ENCODE assay signal across 29 mouse cellular contexts in genomic region chr8:90965467-90966170, GRCm38 (mm10).
DNase-seq lines count a peak whose midpoint lies in the region; ATAC-seq and TF ChIP-seq lines count a peak whose summit lies in the region.
"Had no signal": no experiment of that assay in that cellular context is flagged by ENCODE, and none has a peak within 500 bp of the region (broad histone marks: within the 10 kb centered on the region; RNA-seq: fewer than 3 reads in every experiment).

No protein-coding gene starts in this region.

- H3K9ac ChIP-seq in liver, embryonic 15.5 days: no peak overlapping the region
- H3K9ac ChIP-seq: embryonic facial prominence, embryonic 13.5 days; forebrain, embryonic 15.5 days; heart, embryonic 15.5 days; hindbrain, embryonic 14.5 days; limb, embryonic 15.5 days; stomach, embryonic 15.5 days had no signal

- DNase-seq in liver: no peak
- DNase-seq in kidney, adult 11 months: no peak
- no peak for DNase-seq in adrenal gland, adult 2 months
- no peak for DNase-seq in urinary bladder, postnatal 4 days (ENCODE audit: low spot score in 2 of 2)
- DNase-seq: adrenal gland, postnatal 10 days; cerebellum, adult 11 months; cerebellum, adult 9-11 months; gastrocnemius, postnatal 10 days; heart, adult 11 months; heart, postnatal 36 days; kidney, adult 18-20 months; kidney, postnatal 36 days; lung, postnatal 36 days; retina, postnatal 1 day; right cerebral cortex, postnatal 14 days had no signal

- no peak overlapping the region for H3K4me2 ChIP-seq in liver, embryonic 15.5 days
- H3K4me2 ChIP-seq: embryonic facial prominence, embryonic 13.5 days; forebrain, embryonic 15.5 days; heart, embryonic 15.5 days; hindbrain, embryonic 14.5 days; limb, embryonic 15.5 days; stomach, embryonic 15.5 days had no signal

- H3K4me3 ChIP-seq in liver, embryonic 15.5 days (replicated peaks): no peak overlapping the region
- peak overlapping the region; percentile 37; the same call in 1 of the 2 replicates for H3K4me3 ChIP-seq in bone marrow macrophage, adult 2 months (ENCODE audit: insufficient read depth, low read length)
- H3K4me3 ChIP-seq: embryonic facial prominence, embryonic 13.5 days; forebrain, embryonic 10.5 days; forebrain, embryonic 15.5 days; heart, embryonic 10.5 days; heart, embryonic 15.5 days; limb, embryonic 10.5 days; limb, embryonic 15.5 days; stomach, embryonic 15.5 days had no signal

- H3K27me3 ChIP-seq in liver, embryonic 15.5 days: no peaks in the 10 kb centered on the region
- H3K27me3 ChIP-seq: CH12.LX; embryonic facial prominence, embryonic 13.5 days; forebrain, embryonic 15.5 days; heart, embryonic 15.5 days; limb, embryonic 15.5 days; stomach, embryonic 15.5 days had no signal

- 0 out of 2 replicates have a peak, but pooled peaks cover 2% of the 10 kb centered on the region for H3K4me1 ChIP-seq in liver, embryonic 15.5 days (replicated peaks)
- H3K4me1 ChIP-seq in bone marrow macrophage, adult 2 months (ENCODE audit: control insufficient read depth, insufficient read depth, low read length): peaks cover 24% of the 10 kb centered on the region
- H3K4me1 ChIP-seq: stomach, embryonic 15.5 days had no signal

- H3K36me3 ChIP-seq in liver, embryonic 15.5 days (replicated peaks): no peaks in the 10 kb centered on the region
- H3K36me3 ChIP-seq: heart, embryonic 15.5 days; stomach, embryonic 15.5 days had no signal

- 76% methylated on average over 9 of the region's 9 CpGs for WGBS in liver, embryonic 15.5 days (ENCODE audit: insufficient replicate concordance)

- H3K27ac ChIP-seq in liver, embryonic 15.5 days (replicated peaks): no peak overlapping the region
- peak overlapping the region; percentile 84 for H3K27ac ChIP-seq in bone marrow macrophage, adult 2 months (ENCODE audit: insufficient read depth, low read depth, low read length)
- H3K27ac ChIP-seq: embryonic facial prominence, embryonic 13.5 days; forebrain, embryonic 10.5 days; forebrain, embryonic 15.5 days; heart, embryonic 10.5 days; heart, embryonic 15.5 days; hindbrain, embryonic 14.5 days; limb, embryonic 10.5 days; limb, embryonic 15.5 days; stomach, embryonic 15.5 days had no signal

- no peak for TF ChIP-seq CTCF in bone marrow macrophage, adult 2 months (IDR thresholded peaks at IDR 0.05; ENCODE audit: low read depth, low read length)

- TF ChIP-seq POLR2A in bone marrow macrophage, adult 2 months (IDR thresholded peaks at IDR 0.05; ENCODE audit: borderline replicate concordance, low read depth, low read length): no peak

- H3K9me3 ChIP-seq in liver, embryonic 15.5 days (replicated peaks): no peaks in the 10 kb centered on the region
- H3K9me3 ChIP-seq: embryonic facial prominence, embryonic 13.5 days; forebrain, embryonic 10.5 days; forebrain, embryonic 15.5 days; heart, embryonic 10.5 days; heart, embryonic 15.5 days; limb, embryonic 10.5 days; limb, embryonic 15.5 days; stomach, embryonic 15.5 days had no signal

- 0 out of 2 replicates have a peak, but pooled peaks have one; percentile 40 for ATAC-seq in liver, embryonic 15.5 days (ENCODE audit: insufficient read depth)
- ATAC-seq in megakaryocyte, adult 5-6 weeks (ENCODE audit: poor library complexity, severe bottlenecking): peak; percentile 85
- ATAC-seq: forebrain, embryonic 15.5 days; inflammation-experienced regulatory T-cells, adult 6 months had no signal
